Mouse (Mus musculus): ENCODE results near the gene Slc38a11.

The Slc38a11 gene

DNA sequence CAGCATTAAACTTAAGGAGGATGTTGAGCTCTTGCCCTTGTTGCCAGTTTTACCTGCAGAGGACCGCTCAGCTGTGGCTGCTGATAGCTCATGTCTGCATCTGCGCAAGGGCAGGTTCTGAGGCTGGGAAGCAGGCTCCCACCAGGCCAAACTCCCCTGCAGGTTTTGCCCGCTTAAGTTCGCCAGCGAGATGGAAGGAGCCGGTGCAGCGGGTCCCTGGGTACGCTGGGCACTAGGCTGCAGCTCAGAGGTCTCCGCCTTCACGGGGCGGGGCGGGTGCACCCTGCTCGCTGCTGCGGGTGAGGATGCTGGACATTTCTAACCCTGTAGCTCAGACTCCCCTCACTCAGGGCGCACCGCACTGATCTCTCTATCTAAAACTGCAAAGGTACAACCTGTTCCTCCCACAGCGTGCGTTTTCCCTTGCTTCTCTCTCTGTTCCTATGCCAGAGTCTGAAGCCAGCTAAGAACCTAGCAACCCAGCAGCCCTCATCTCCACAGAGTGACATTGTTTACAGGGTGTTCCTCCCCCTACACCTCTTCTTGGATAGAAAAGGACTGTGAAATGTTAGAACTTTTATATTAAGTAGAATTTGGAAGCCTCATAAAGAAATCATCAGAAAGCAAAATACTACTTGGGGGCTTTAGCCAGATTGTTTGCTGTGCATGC, at the start of gene Slc38a11:
Gene Slc38a11, minus strand, starts transcription at position 207 of the 670 bp plus-strand sequence.
- no peak for DNase-seq

DNA sequence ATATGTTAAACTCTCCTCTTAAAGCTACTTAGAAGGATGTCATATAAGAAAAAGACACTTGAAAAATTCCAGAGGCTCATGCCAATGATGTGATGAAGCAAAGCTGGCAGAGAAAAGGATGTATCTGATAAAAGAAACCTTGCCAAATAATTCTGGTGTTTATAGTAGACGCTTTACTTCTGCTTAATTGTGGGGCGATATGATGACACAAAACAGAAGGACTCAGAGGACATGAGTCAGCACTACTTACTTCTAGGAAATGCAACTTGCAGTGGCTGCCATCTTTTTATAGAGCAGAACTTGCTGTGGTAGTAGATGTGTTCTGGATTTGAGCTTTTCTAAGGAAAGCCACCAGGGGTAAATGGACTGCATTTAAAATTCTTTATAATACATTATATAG, 43.3 kb upstream of the Slc38a11 start:
- DNase-seq = no peak

DNA sequence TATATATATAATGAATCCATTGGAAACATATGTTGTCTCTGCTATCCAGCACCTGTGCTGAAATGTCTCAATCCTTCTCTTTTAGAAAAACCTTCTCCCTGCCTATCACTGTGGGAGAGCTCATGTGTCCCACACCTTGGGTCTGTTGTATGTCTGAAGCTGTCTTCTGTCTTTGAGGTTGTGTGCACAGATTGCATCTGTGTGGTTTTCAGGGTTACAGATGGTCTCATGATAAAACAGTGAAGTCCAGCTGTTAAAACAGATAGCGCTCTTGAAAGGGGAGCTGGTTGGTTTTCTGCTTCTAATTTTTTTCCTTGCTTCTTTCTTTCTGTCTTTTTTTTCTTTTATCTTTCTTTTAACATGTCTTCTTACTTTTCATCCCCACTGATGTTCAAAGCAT, 41.6 kb upstream of the Slc38a11 start:
- no peak for DNase-seq

- DNase-seq = no peak
Measured at GRCm38 (mm10) chr2:65402001-65402400, 38.2 kb upstream of the Slc38a11 start.

GRCm38 (mm10) chr2:65399938-65400337, 36.1 kb upstream of the Slc38a11 start:
- DNase-seq = peak; percentile 46

GRCm38 (mm10) chr2:65396128-65396527, 32.3 kb upstream of the Slc38a11 start:
- peak; percentile 17 for DNase-seq

- DNase-seq = no peak
Measured at GRCm38 (mm10) chr2:65393061-65393460, 29.2 kb upstream of the Slc38a11 start.

GRCm38 (mm10) chr2:65391322-65391721, 27.5 kb upstream of the Slc38a11 start:
- DNase-seq = no peak

- no peak for DNase-seq
Measured at GRCm38 (mm10) chr2:65384815-65385214, 21.0 kb upstream of the Slc38a11 start.

DNA sequence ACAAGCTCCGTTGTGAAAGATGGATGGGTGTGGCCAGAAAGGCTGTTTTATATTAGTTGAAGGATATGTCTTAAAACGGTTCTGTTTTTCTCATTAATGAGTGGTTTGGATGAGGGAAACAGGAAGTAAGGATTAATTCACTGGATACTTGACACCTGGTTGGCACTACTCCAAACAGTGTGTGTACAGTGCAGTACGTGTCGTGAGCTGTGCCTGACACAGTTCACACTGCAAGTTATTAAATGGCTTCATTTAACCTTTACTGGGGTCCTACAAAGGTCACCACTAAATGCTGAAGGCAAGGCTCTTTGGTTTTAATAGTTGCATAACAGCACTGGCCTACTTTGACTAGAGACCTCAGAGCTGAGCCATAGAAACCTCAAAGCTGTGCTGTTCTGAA, 18.7 kb upstream of the Slc38a11 start:
- no peak for DNase-seq

- no peak for DNase-seq
Measured at GRCm38 (mm10) chr2:65378425-65378824, 14.6 kb upstream of the Slc38a11 start.

DNA sequence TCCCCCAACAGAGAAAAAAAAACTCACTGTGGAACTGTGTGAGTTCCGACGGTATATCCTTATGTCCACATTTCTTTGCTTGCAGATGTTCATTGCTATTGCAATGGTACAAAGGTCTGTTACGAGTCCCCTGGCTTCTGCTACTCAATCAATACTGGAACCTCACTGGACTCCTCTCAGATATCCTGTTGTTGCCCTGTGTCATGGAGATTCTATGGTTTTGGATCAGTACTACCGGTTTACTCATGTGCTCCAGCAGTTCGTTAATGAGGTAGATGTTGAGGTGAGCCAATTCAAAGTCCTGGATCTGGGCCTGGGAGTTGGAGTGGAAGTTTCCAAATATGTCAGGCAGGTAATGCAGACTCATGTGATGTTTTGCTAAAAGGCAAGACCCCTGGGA, 10.6 kb upstream of the Slc38a11 start:
- no peak for DNase-seq

- DNase-seq = no peak
Measured at GRCm38 (mm10) chr2:65373076-65373475, 9.2 kb upstream of the Slc38a11 start.

DNA sequence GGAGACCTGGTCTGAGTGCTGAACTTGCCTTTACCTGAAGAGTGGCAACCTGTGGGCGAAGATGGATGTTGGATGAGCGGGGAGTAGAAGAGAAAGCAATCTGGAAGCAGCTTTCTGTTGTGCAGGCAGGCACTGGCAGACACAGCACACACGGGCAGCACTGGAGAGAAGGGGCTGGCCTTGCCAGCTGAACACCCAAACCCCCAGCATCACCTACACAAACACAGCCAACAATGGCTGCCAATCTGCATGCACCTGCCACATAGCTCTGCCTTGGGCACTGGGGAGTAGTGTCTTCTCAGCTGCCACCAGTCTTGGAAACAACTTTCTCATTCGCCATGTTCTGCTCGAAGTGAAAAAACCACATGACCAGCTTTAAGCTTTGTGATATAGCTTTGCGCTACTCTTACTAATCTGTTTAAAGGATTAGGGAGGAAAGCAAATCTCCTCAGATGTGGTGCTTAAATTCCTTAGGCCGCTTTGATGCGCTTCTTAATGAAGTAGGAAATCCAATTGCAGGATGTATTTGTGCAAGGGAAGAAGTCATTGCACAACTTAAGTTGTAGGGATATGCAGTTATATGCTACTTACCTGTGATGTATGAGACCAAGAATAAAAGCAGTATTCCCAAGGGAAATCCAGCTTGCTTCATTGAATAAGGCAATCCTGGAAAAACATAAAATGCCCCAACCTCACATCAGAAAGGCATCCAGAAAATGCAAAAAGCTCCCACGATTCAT, 2.9 kb downstream of the Slc38a11 start:
- DNase-seq = no peak

DNA sequence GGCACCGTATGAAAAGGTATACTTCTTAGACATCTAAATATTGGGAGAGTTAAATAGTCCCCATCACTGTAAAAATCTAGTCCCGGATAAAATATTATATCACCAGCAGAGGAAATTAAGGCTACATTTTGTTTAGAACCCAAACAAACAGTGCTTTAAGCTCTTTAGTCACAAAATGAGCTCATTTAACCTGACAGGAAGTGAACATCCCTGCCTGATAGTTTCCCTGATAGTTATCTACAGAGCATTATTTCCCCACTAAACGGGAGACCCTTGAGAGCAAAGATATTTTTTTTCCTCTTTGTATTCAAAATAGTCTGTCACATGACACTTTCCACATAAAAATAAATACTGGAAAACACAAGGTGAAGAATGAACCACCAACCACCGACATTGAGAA, 16.5 kb downstream of the Slc38a11 start:
- no peak for DNase-seq

- no peak for DNase-seq
Measured at GRCm38 (mm10) chr2:65346915-65347314, 16.9 kb downstream of the Slc38a11 start.

- DNase-seq = no peak
Measured at GRCm38 (mm10) chr2:65346037-65346436, 17.8 kb downstream of the Slc38a11 start.

DNA sequence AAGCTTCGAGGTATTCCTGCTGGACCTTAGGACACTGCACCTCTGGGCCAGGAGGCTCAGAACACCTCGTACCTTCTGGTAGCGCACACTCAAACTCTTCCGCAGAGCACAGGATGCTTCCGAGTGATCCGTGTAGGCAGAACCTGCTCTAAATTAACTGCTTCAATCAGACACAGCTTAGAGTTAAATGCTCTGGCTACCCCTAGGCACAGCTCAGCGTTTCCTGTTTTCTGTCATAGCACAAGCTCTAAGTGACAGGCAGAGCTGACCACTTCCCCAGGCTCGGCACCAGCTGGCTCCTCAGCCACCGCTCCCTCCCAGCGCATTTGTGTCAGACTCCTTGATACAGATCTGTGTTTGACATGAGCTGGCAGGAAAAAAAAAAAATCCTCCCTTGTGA, 21.8 kb downstream of the Slc38a11 start:
- no peak for DNase-seq

DNA sequence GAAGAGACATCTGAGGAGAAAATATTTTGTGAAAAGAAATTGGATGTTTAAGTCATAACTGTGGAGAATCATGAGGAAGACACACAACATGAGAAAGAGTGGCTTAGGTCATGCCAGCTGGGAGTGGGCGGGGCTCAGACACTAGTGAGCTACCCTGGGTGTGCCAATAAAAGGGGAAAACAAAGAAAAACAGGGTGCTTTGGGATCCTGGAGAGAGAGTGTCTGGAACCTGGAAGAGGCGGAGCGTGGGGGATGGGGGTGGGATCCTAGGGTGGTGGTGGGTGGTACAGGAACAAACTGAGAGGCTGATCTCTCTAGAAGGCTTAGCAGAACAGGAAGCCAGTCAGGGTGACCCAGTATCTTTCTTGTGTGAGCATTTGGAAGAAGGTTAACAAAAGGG, 23.0 kb downstream of the Slc38a11 start:
- DNase-seq = no peak

- DNase-seq = peak; percentile 43
Measured at GRCm38 (mm10) chr2:65337378-65338140, 26.3 kb downstream of the Slc38a11 start.

DNA sequence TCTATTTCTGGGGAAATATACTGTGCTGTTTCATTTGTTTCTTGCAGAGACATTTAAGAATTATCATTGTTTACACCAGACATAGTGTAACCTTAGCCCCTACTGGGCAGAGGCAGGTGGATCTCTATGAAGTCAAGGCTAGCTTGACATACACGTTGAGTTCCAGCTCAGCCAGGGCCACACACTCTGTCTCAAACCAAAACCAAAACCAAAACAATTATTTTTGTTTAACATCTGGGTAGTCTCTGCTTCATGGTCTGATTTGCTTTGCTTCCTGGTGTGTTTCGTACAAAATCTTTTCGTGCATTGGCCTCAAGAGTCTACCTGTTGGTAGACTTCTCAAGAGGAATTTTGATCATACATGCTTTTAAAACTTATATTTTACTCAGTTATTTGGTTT, 27.2 kb downstream of the Slc38a11 start:
- DNase-seq = no peak

DNA sequence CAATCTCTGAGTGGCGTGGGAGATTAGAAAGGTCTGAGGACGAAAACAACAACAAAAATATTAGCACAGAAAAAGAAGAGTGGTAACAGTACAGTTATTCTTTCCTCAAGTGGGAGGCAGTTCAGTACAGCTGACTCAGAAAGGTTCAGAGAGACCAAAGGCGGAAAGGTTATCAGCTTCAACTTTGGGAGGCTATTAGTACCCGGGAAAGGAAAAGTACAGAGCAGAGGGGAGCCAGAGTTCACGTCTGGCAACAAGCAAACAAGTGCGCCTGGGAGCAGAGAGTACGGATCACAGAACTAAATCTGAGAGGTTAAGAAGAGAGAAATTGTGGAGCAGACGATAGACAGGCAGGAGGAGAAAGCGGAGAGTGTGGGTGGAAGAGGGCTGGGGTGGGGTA, 29.7 kb downstream of the Slc38a11 start:
- DNase-seq = no peak

DNA sequence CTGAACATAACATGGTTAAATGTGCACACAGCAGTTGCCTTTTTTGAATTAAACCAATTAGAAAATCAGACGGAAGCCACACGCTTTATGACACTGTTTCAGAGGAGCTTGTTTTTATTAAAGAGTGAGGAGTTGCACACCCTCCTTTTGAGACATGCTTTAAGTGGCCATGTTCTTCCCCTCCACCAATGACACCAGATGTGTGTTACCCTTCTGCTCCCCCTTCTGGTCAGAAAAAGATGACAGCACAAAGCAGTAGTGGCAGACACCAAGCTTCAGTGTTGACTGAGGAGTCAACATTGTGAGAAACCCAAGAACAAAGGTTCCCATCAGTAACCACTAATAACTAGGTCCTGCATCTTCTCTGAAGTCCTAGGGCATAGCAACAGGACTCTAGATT, 32.5 kb downstream of the Slc38a11 start:
- DNase-seq = no peak
